Comparison of ENCODE assay signal across 8 mouse cellular contexts in the genomic region with DNA sequence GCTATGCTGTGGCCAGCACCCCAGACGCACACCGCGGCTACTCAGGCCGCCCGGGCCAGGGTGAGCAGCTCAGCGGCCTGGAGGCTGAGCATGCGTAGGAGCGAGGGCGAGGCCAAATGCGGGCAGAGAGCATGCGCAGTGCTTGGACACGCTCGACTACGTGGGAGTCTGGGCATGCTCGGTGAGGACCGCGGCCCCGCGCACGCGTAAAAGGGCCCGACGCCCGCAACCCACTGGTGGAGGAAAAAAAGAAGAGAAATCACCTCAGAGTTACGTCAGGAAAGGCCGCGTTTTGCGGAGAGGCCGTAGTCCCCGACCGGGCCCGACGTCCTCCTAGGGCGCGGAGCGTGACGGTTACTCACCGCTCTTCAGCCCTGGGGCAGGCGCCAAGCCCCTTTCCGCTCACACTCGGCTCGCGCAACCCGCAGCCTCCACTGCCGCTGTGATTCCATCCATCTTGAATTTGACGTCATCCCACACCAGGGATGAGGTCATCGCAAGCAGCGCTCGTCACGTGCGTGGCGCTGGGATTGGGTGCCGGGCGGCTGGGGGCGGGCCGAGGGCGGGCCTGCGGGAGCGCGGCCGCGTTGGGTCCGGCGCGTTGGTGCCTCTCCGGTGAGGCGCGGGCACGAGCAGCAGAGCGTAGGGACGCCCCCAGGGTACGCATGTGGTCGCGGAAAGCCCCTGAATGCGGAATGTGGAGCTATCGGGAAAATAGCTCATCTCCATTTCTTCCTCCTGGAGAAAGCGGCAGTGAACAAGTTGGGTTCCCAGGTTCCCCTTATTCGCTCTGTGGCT. TPM values are rescaled to one million over a fixed set of nuclear protein-coding genes. Genes with fewer than 3 reads are reported as not detected.
DNase-seq lines count a peak whose midpoint lies in the region; ATAC-seq lines count a peak whose summit lies in the region.

A gene (minus strand): TSS at position 448 of the 798 bp plus-strand sequence.
A gene (minus strand): TSS at position 472 of the 798 bp plus-strand sequence.

- peak; percentile 94 for DNase-seq in T-cell, adult 2 months (ENCODE audit: low spot score)
- peak; percentile 98 to 99 for DNase-seq in cerebellum, postnatal 36 days
- peak; percentile 96 for DNase-seq in gastrocnemius, adult 18-20 months (ENCODE audit: low spot score)
- DNase-seq in left cerebral cortex, adult 18-20 months (ENCODE audit: low spot score in 2 of 2) = peak; percentile 96 to 98
- peak; percentile 98 for DNase-seq in right cerebral cortex, adult 18-20 months
- peak; percentile 87 for DNase-seq in urinary bladder, postnatal 10 days (ENCODE audit: low spot score)

- H3K27me3 ChIP-seq in hindbrain, embryonic 16.5 days (replicated peaks; ENCODE audit: control insufficient read depth, insufficient read depth, low read length) = no peaks in the 10 kb centered on the region

- H3K79me2 ChIP-seq in macrophage (ENCODE audit: inconsistent target) = peaks cover 45% of the 10 kb centered on the region

- H3K9me3 ChIP-seq in hindbrain, embryonic 16.5 days (ENCODE audit: control insufficient read depth, low read length) = no peaks in the 10 kb centered on the region

- peak; percentile 98 for ATAC-seq in hindbrain, embryonic 16.5 days

- H3K4me2 ChIP-seq in hindbrain, embryonic 16.5 days (ENCODE audit: low read length) = peak within 1 kb of the TSS; percentile 92

- no peaks in the 10 kb centered on the region for H3K36me3 ChIP-seq in hindbrain, embryonic 16.5 days (ENCODE audit: control insufficient read depth, insufficient read depth, low read length)
- H3K36me3 ChIP-seq in macrophage (ENCODE audit: inconsistent target) = no peaks in the 10 kb centered on the region

- WGBS in hindbrain, embryonic 16.5 days = under 1% methylated on average over 78 of the region's 78 CpGs
- WGBS in macrophage (ENCODE audit: missing documents) = under 1% methylated on average over 64 of the region's 78 CpGs

- H3K27ac ChIP-seq in hindbrain, embryonic 16.5 days (ENCODE audit: low read depth, low read length) = peak within 1 kb of the TSS; percentile 96
- H3K27ac ChIP-seq in macrophage = peak within 1 kb of the TSS; percentile 94

- peaks cover 8% of the 10 kb centered on the region for H3K4me1 ChIP-seq in hindbrain, embryonic 16.5 days (ENCODE audit: control insufficient read depth, insufficient read depth, low read depth, low read length)

- H3K4me3 ChIP-seq in hindbrain, embryonic 16.5 days (ENCODE audit: low read length) = peak within 1 kb of the TSS; percentile 92
- peak within 1 kb of the TSS; percentile 75 for H3K4me3 ChIP-seq in macrophage (ENCODE audit: inconsistent target)

- H3K9ac ChIP-seq in hindbrain, embryonic 16.5 days (ENCODE audit: low read depth, low read length) = peak within 1 kb of the TSS; percentile 99

RNA-seq across cellular contexts. Expression of the first gene that starts in this region (rescaled TPM):
- 100 to 1,000 TPM; 172 to 210 TPM for total RNA-seq in gastrocnemius, adult 18-20 months (2021)
- polyA plus RNA-seq in hindbrain, embryonic 16.5 days (2015; fragmentation: Nextera tagmentation; extraction: Ambion mirVana) = 17.9 and 19.4 TPM in 2 replicates
- total RNA-seq in left cerebral cortex, adult 18-20 months (2021) = 10 to 100 TPM; 11.0 to 15.6 TPM
- total RNA-seq in macrophage (2018; cell fraction: chromatin; rRNA removed) = 10 to 100 TPM in 19 of 26 experiments, 1 to 10 TPM in 7; 5.0 to 22.7 (median 13.6) TPM
- total RNA-seq in macrophage (2018; cell fraction: cytosol; rRNA removed) = 10 to 100 TPM in 24 of 26 experiments, 1 to 10 TPM in 2; 7.6 to 20.1 (median 15.0) TPM
- total RNA-seq in macrophage (2018; cell fraction: nucleus; rRNA removed) = 10 to 100 TPM in 24 of 26 experiments, 1 to 10 TPM in 2; 8.1 to 35.8 (median 17.6) TPM
- polyA plus RNA-seq in macrophage (2018) = 8.6 to 22.8 TPM (median 15.3 TPM) in 3 replicates

RNA-seq across cellular contexts. Expression of the second gene that starts in this region (rescaled TPM):
- total RNA-seq in gastrocnemius, adult 18-20 months (2021) = 10 to 100 TPM in 1 of 2 experiments, 1 to 10 TPM in 1; 6.3 to 11.9 TPM
- 11.0 and 12.0 TPM in 2 replicates for polyA plus RNA-seq in hindbrain, embryonic 16.5 days (2015; fragmentation: Nextera tagmentation; extraction: Ambion mirVana)
- 10 to 100 TPM; 26.9 to 34.7 TPM for total RNA-seq in left cerebral cortex, adult 18-20 months (2021)
- total RNA-seq in macrophage (2018; cell fraction: chromatin; rRNA removed) = 100 to 1,000 TPM in 17 of 26 experiments, 10 to 100 TPM in 9; 78.4 to 290 (median 111) TPM
- total RNA-seq in macrophage (2018; cell fraction: cytosol; rRNA removed) = 10 to 100 TPM; 26.5 to 50.0 (median 35.2) TPM
- total RNA-seq in macrophage (2018; cell fraction: nucleus; rRNA removed) = 100 to 1,000 TPM in 6 of 26 experiments, 10 to 100 TPM in 20; 57.1 to 122 (median 88.7) TPM
- 18.7 to 27.0 TPM (median 20.6 TPM) in 3 replicates for polyA plus RNA-seq in macrophage (2018)

Comparison
In these comparisons a context has a peak if more than half of its experiments do, and no peak if none do; other contexts are left out.
1. Peak in every context shown above with its lines: DNase-seq, ATAC-seq, H3K4me3 ChIP-seq and H3K27ac ChIP-seq.
2. RNA of the first gene that starts in this region (total RNA-seq): 172 to 210 TPM in gastrocnemius, adult 18-20 months; 11.0 to 15.6 TPM in left cerebral cortex, adult 18-20 months; every median in the first group is over 10 times any median in the second.